Mouse (Mus musculus) liver, embryonic 13.5 days (tissue): ENCODE data around the gene Zfp428. TPM values are rescaled to one million over a fixed set of nuclear protein-coding genes. Genes with fewer than 3 reads are reported as not detected.
A peak's percentile ranks its signal among the peaks of the same experiment; 100 is the strongest.

Experiments used
- ATAC-seq: fragments of 200-750 bp; cut with Nextera tagmentation; 2 replicates; pipeline ENCODE4 v1.8.0; 2017; ENCODE audit warnings: low read depth, mild to moderate bottlenecking, moderate number of reproducible peaks, moderate library complexity
- DNase-seq: peaks from one replicate; pipeline ENCODE4 v3.0.0; 2022
- H3K27ac ChIP-seq: fragments of 300-500 bp; sonication (generic); 2 replicates; pipeline ENCODE4 v1.5.1; 2015; ENCODE audit warnings: moderate library complexity, mild to moderate bottlenecking, inconsistent platforms
- H3K27me3 ChIP-seq: fragments of 300-500 bp; sonication (generic); 2 replicates; pipeline ENCODE4 v1.6.1; 2015; ENCODE audit warnings: mild to moderate bottlenecking, inconsistent platforms
- H3K36me3 ChIP-seq: fragments of 300-500 bp; sonication (generic); 2 replicates; pipeline ENCODE4 v1.6.1; 2015; ENCODE audit warnings: mild to moderate bottlenecking, inconsistent platforms
- H3K4me1 ChIP-seq: fragments of 300-500 bp; sonication (generic); replicated peaks from 2 replicates; pipeline ENCODE4 v1.6.1; 2015; ENCODE audit warnings: inconsistent platforms
- H3K4me2 ChIP-seq: fragments of 300-500 bp; sonication (generic); 2 replicates; pipeline ENCODE4 v1.6.1; 2015; ENCODE audit warnings: inconsistent platforms, mild to moderate bottlenecking, moderate library complexity
- H3K4me3 ChIP-seq: fragments of 300-500 bp; sonication (generic); replicated peaks from 2 replicates; pipeline ENCODE4 v1.5.1; 2015; ENCODE audit warnings: mild to moderate bottlenecking, inconsistent platforms
- H3K9ac ChIP-seq: fragments of 300-500 bp; sonication (generic); 2 replicates; pipeline ENCODE4 v1.6.1; 2015; ENCODE audit warnings: mild to moderate bottlenecking, inconsistent platforms
- H3K9me3 ChIP-seq: fragments of 300-500 bp; sonication (generic); replicated peaks from 2 replicates; pipeline ENCODE4 v1.6.1; 2016; ENCODE audit warnings: inconsistent platforms
- WGBS: fragments of 180-500 bp; shearing (Covaris S2); methylation state at CpG from one replicate; pipeline ENCODE4 v1.1.7; 2015; ENCODE audit not compliant: insufficient replicate concordance; 5-methylcytosine and 5-hydroxymethylcytosine counted together
- polyA plus RNA-seq: library from polyadenylated mRNA; unstranded; fragments of >200 nt; fragmentation: Nextera tagmentation; extraction: Ambion mirVana; gene quantifications from 2 replicates; pipeline ENCODE4 v1.2.1, GENCODE M21; 2015

The Zfp428 gene
- polyA plus RNA-seq, 1 experiment from 2014 or later, result 8.3 TPM

DNA sequence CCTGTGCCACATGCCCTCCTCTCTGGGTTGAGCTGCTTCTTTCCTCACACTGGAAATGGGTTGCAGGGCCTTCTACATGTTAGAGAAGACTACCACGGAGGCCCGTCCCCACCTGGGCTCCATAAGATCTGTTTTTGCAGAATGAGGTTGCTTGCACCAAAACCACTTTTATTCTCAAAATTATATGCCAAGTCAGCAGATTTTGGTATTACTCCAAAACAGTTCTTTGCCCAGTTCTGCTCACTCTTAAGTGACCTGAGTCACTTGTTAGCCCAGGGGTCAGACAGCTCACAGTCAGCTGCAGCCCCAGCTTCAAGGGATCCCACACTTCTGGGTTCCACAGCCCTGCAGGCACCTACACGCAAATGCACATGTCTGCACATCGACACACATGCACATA is 54.6 kb downstream of the Zfp428 start:
- H3K9me3 ChIP-seq, result no peaks in the 10 kb centered on the region
- no peak overlapping the region for H3K9ac ChIP-seq
- no peaks in the 10 kb centered on the region for H3K27me3 ChIP-seq
- DNase-seq, result no peak
- no peak overlapping the region for H3K4me3 ChIP-seq
- H3K4me1 ChIP-seq, result no peaks in the 10 kb centered on the region
- H3K4me2 ChIP-seq, result no peak overlapping the region
- no peak for ATAC-seq
- H3K36me3 ChIP-seq, result peaks cover 80% of the 10 kb centered on the region
- no peak overlapping the region for H3K27ac ChIP-seq
- 82% methylated on average over 4 of the region's 4 CpGs for WGBS

DNA sequence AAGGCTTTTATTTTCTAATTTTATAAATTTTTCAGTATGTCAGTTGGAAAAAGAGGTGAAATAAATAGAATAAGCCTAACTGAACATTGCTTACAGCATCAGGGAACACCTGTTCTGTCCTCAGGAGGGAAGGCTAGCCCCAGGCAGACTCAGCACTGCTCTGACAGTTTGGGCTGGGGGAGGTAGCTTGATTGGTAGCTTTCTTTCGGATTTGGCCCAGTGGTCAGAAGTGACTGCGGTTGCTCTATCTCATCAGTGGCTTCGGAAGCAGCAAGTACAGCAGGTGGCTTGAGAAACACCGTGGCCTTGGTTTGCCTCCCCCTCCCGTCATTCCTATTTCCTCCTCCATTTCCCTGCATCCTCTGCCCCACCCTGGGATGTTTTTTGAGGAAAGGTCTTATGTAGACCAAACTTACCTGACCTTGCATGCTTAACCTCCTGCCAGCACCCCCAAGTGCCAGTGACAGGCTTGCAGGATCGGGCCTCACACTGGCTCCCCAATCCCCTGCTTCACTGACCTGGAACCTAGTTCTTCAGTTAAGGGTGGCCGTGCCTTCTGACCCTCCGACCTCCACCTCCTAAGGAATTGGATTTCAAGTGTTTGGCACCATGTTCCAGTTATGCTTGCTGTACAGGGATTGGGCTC is 56.5 kb downstream of the Zfp428 start:
- DNase-seq, result no peak
- no peak overlapping the region for H3K27ac ChIP-seq
- H3K4me3 ChIP-seq, result no peak overlapping the region
- H3K4me2 ChIP-seq, result no peak overlapping the region
- 90% methylated on average over 8 of the region's 8 CpGs for WGBS
- H3K9me3 ChIP-seq, result no peaks in the 10 kb centered on the region
- no peaks in the 10 kb centered on the region for H3K4me1 ChIP-seq
- no peaks in the 10 kb centered on the region for H3K27me3 ChIP-seq
- no peak for ATAC-seq
- no peak overlapping the region for H3K9ac ChIP-seq
- peaks cover 92% of the 10 kb centered on the region for H3K36me3 ChIP-seq

DNA sequence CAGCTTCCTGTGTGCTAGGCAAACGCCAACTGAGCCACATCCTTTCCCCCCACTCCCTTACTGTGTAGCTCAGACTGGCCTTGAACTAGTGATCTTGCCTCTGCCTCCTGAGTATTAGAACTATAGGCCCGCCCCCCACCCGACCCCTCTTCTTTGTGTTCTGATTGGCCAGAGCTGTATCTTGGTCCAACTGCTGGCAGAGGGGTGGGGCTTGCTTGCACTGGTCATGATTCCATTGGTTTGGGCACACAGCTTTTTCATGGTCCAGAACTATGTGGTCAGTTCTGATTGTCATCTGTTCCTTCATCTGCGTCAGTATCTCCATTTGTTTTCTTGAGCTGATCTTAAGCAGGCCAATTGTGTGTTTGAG is 57.0 kb downstream of the Zfp428 start:
- peaks cover 93% of the 10 kb centered on the region for H3K36me3 ChIP-seq
- no peak; the same call in 1 of the 2 replicates for ATAC-seq

DNA sequence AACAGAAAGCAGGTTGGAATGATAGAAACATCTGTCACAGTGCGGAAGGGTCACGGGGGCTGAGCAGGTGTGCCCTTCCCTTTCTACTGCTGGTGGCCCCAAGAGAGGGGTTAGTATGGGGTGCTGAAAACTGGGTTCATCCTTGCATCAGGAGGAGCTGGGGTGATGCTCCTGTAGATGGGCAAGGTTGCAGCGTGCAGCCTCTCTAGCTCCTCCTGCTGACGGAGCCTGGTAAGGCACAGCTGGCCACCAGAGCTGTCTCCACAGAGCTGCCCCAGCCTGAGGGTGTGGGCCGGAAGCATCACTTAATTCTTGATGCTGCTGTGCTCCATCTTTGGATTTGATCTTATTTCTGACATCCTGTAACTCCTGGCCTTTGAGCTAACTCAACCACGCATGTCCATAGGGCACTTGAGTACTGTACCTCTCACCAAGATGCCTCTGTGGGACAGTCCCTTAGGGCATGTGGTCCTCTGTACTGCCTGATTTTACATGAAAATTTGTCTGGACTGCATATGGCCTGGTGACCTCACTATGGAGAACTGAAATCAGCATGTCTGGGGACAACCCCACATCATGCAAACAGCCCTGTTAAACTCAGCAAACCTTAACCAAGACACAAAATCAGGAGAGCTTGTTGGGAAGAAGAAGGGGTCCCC is 57.9 kb downstream of the Zfp428 start:
- peaks cover 85% of the 10 kb centered on the region for H3K36me3 ChIP-seq

More for the DNA sequence above, 57.0 kb downstream of the Zfp428 start:
- H3K4me2 ChIP-seq, result no peak overlapping the region
- no peak overlapping the region for H3K27ac ChIP-seq
- 76% methylated on average over 4 of the region's 4 CpGs for WGBS
- H3K9ac ChIP-seq, result no peak overlapping the region
- H3K4me3 ChIP-seq, result no peak overlapping the region
- no peaks in the 10 kb centered on the region for H3K4me1 ChIP-seq
- no peak for DNase-seq
- no peaks in the 10 kb centered on the region for H3K27me3 ChIP-seq
- H3K9me3 ChIP-seq, result no peaks in the 10 kb centered on the region

More for the DNA sequence above, 57.9 kb downstream of the Zfp428 start:
- Histone ChIP-seq H3K27me3 (no peaks in the 10 kb centered on the region), H3K4me2 (no peak overlapping the region), H3K27ac (no peak overlapping the region), H3K4me1 (no peaks in the 10 kb centered on the region), H3K4me3 (no peak overlapping the region), H3K9ac (no peak overlapping the region), H3K9me3 (no peaks in the 10 kb centered on the region)
- WGBS, result 57% methylated on average over 6 of the region's 6 CpGs
- ATAC-seq, result peak; percentile 54; the same call in 1 of the 2 replicates
- DNase-seq, result peak; percentile 49

Other genes with a start within 250 kb of the Zfp428 start
- gene Zfp93, start 236.6 kb upstream of the Zfp428 start, polyA plus RNA-seq, result 0.97 and 1.2 TPM in 2 replicates
- gene Zfp61, start 205.8 kb upstream of the Zfp428 start, polyA plus RNA-seq, result 3.4 and 5.1 TPM in 2 replicates
- 2.5 and 2.6 TPM in 2 replicates for gene Zfp94, start 190.3 kb upstream of the Zfp428 start, polyA plus RNA-seq
- not detected in 2 replicates for gene Tescl, start 173.1 kb upstream of the Zfp428 start, polyA plus RNA-seq
- gene Lypd5, start 157.8 kb upstream of the Zfp428 start, polyA plus RNA-seq, result not detected in 2 replicates
- 126 and 128 TPM in 2 replicates for gene Kcnn4, start 136.7 kb upstream of the Zfp428 start, polyA plus RNA-seq
- 15.2 and 16.5 TPM in 2 replicates for gene Smg9, start 107.4 kb upstream of the Zfp428 start, polyA plus RNA-seq
- not detected in 2 replicates for gene Irgc1, start 54.7 kb upstream of the Zfp428 start, polyA plus RNA-seq
- 1.9 and 2.3 TPM in 2 replicates for gene Plaur, start 44.5 kb upstream of the Zfp428 start, polyA plus RNA-seq
- gene Cadm4, start 25.0 kb upstream of the Zfp428 start, polyA plus RNA-seq, result 0.20 and 0.22 TPM in 2 replicates
- gene AC161166.1, start 5.4 kb downstream of the Zfp428 start, polyA plus RNA-seq, result not detected in 2 replicates
- gene Irgq, start 23.7 kb downstream of the Zfp428 start, polyA plus RNA-seq, result 0.99 and 1.4 TPM in 2 replicates
- not detected in 2 replicates for gene Pinlyp, start 39.1 kb downstream of the Zfp428 start, polyA plus RNA-seq
- 48.3 and 51.6 TPM in 2 replicates for gene Xrcc1, start 39.3 kb downstream of the Zfp428 start, polyA plus RNA-seq
- 19.9 and 21.5 TPM in 2 replicates for gene Ethe1, start 80.5 kb downstream of the Zfp428 start, polyA plus RNA-seq
- gene Zfp575, start 80.6 kb downstream of the Zfp428 start, polyA plus RNA-seq, result 0.31 and 0.34 TPM in 2 replicates
- gene Phldb3, start 103.8 kb downstream of the Zfp428 start, polyA plus RNA-seq, result 0.08 and 0.09 TPM in 2 replicates
- not detected in 2 replicates for gene Lypd3, start 129.5 kb downstream of the Zfp428 start, polyA plus RNA-seq
- gene Tex101, start 169.7 kb downstream of the Zfp428 start, polyA plus RNA-seq, result not detected in 2 replicates
- not detected in 2 replicates for gene BC049730, start 202.2 kb downstream of the Zfp428 start, polyA plus RNA-seq
- gene Gm4763, start 219.9 kb downstream of the Zfp428 start, polyA plus RNA-seq, result not detected in 2 replicates